Comparison of ENCODE assay signal across 8 mouse cellular contexts in the genomic region with DNA sequence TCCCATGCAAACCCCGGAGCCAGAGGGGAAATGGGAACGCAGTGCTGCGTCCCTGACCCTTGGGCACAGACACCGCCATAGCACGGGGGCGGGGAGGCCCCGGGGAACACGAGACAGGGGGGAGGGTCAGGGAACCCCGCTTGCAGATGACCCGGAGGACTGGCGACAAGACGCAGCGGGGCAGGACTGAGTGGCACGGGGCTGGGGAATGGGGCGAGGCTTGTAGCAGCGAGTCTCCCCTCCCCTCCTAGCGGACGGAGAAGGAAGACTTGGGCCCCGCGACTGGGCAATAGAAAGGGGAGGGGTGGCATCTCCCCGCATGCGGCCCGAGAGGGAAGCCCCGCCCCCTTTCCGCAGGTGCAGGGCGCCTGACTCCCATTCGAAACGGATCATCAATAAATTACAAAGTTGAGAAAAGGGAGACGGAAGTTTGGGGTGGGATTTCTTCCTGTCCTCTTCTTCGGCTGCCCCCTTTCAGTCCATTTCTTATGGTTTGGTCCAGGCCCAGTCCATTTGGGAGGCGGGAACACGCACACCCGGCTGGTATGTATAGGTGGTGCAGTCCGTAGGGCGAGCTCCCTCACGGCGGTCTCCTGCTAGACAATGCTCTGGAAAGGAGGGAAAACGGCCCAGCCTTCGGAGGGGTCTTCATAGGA. TPM values are rescaled to one million over a fixed set of nuclear protein-coding genes. Genes with fewer than 3 reads are reported as not detected.
DNase-seq lines count a peak whose midpoint lies in the region; ATAC-seq lines count a peak whose summit lies in the region.

No protein-coding gene starts in this region.

- peak overlapping the region; percentile 50 for H3K4me3 ChIP-seq in forebrain, embryonic 12.5 days (replicated peaks)
- H3K4me3 ChIP-seq in hindbrain, embryonic 12.5 days: peak overlapping the region; percentile 45
- peak overlapping the region; percentile 57 for H3K4me3 ChIP-seq in limb, embryonic 15.5 days
- peak overlapping the region; percentile 45 for H3K4me3 ChIP-seq in midbrain, embryonic 14.5 days (replicated peaks; ENCODE audit: low read depth, low read length)
- H3K4me3 ChIP-seq in stomach, embryonic 14.5 days (ENCODE audit: low read depth, low read length): peak overlapping the region; percentile 51

- no peaks in the 10 kb centered on the region for H3K9me3 ChIP-seq in forebrain, embryonic 12.5 days
- no peaks in the 10 kb centered on the region for H3K9me3 ChIP-seq in hindbrain, embryonic 12.5 days (replicated peaks)
- H3K9me3 ChIP-seq in limb, embryonic 15.5 days: no peaks in the 10 kb centered on the region
- H3K9me3 ChIP-seq in midbrain, embryonic 14.5 days (ENCODE audit: control insufficient read depth, low read length): no peaks in the 10 kb centered on the region
- no peaks in the 10 kb centered on the region for H3K9me3 ChIP-seq in stomach, embryonic 14.5 days (ENCODE audit: control insufficient read depth, low read depth, low read length)

- under 1% methylated on average over 39 of the region's 39 CpGs for WGBS in forebrain, embryonic 12.5 days
- under 1% methylated on average over 39 of the region's 39 CpGs for WGBS in hindbrain, embryonic 12.5 days
- under 1% methylated on average over 38 of the region's 39 CpGs for WGBS in limb, embryonic 15.5 days
- WGBS in midbrain, embryonic 14.5 days: under 1% methylated on average over 37 of the region's 39 CpGs
- WGBS in stomach, embryonic 14.5 days: under 1% methylated on average over 38 of the region's 39 CpGs

- H3K4me1 ChIP-seq in forebrain, embryonic 12.5 days: peaks cover 45% of the 10 kb centered on the region
- peaks cover 43% of the 10 kb centered on the region for H3K4me1 ChIP-seq in hindbrain, embryonic 12.5 days
- H3K4me1 ChIP-seq in limb, embryonic 15.5 days: peaks cover 52% of the 10 kb centered on the region
- peaks cover 28% of the 10 kb centered on the region for H3K4me1 ChIP-seq in midbrain, embryonic 14.5 days (ENCODE audit: control insufficient read depth, insufficient read depth, low read length)
- peaks cover 37% of the 10 kb centered on the region for H3K4me1 ChIP-seq in stomach, embryonic 14.5 days (ENCODE audit: control insufficient read depth, insufficient read depth, low read length)

- ATAC-seq in cerebellum, adult (ENCODE audit: insufficient number of reproducible peaks, low FRiP score, low TSS enrichment): peak; percentile 59; the same call in 1 of the 2 replicates
- ATAC-seq in forebrain, embryonic 12.5 days (ENCODE audit: low FRiP score): peak; percentile 84
- peak; percentile 86 for ATAC-seq in hindbrain, embryonic 12.5 days (ENCODE audit: low FRiP score)
- ATAC-seq in limb, embryonic 15.5 days (ENCODE audit: insufficient number of reproducible peaks, low FRiP score, low TSS enrichment, low read depth): peak; percentile 67
- ATAC-seq in midbrain, embryonic 14.5 days (ENCODE audit: low FRiP score, low TSS enrichment): peak; percentile 77
- ATAC-seq in stomach, embryonic 14.5 days (ENCODE audit: insufficient number of reproducible peaks, insufficient read depth, low FRiP score, low read depth): peak; percentile 71; the same call in 1 of the 2 replicates

- DNase-seq in layer of hippocampus, adult 11-12 months (ENCODE audit: low spot score): peak; percentile 45
- no peak for DNase-seq in layer of hippocampus, postnatal 25 days (ENCODE audit: extremely low spot score in 1 of 2, low spot score in 1 of 2)
- peak; percentile 84 for DNase-seq in midbrain, embryonic 14.5 days

- H3K27ac ChIP-seq in forebrain, embryonic 12.5 days: peak overlapping the region; percentile 60
- peak overlapping the region; percentile 72 for H3K27ac ChIP-seq in hindbrain, embryonic 12.5 days
- H3K27ac ChIP-seq in limb, embryonic 15.5 days: peak overlapping the region; percentile 60
- peak overlapping the region; percentile 66 for H3K27ac ChIP-seq in midbrain, embryonic 14.5 days (replicated peaks; ENCODE audit: low read depth, low read length)
- peak overlapping the region; percentile 74 for H3K27ac ChIP-seq in stomach, embryonic 14.5 days (ENCODE audit: low read length)

- peak overlapping the region; percentile 71 for H3K9ac ChIP-seq in forebrain, embryonic 12.5 days
- peak overlapping the region; percentile 77 for H3K9ac ChIP-seq in hindbrain, embryonic 12.5 days
- H3K9ac ChIP-seq in limb, embryonic 15.5 days: peak overlapping the region; percentile 65
- peak overlapping the region; percentile 58 for H3K9ac ChIP-seq in midbrain, embryonic 14.5 days (replicated peaks; ENCODE audit: low read length)
- no peak overlapping the region; the same call in 1 of the 2 replicates for H3K9ac ChIP-seq in stomach, embryonic 14.5 days (replicated peaks; ENCODE audit: low read depth, low read length)

- peaks cover 49% of the 10 kb centered on the region for H3K27me3 ChIP-seq in forebrain, embryonic 12.5 days
- peaks cover 33% of the 10 kb centered on the region for H3K27me3 ChIP-seq in hindbrain, embryonic 12.5 days
- 0 out of 2 replicates have a peak, but pooled peaks cover 3% of the 10 kb centered on the region for H3K27me3 ChIP-seq in limb, embryonic 15.5 days
- peaks cover 8% of the 10 kb centered on the region; the same call in 1 of the 2 replicates for H3K27me3 ChIP-seq in midbrain, embryonic 14.5 days (ENCODE audit: control insufficient read depth, insufficient read depth, low read length)
- no peaks in the 10 kb centered on the region for H3K27me3 ChIP-seq in stomach, embryonic 14.5 days (ENCODE audit: control insufficient read depth, insufficient read depth, low read length)

- peak overlapping the region; percentile 85 for H3K4me2 ChIP-seq in forebrain, embryonic 12.5 days
- H3K4me2 ChIP-seq in hindbrain, embryonic 12.5 days (replicated peaks): peak overlapping the region; percentile 84
- H3K4me2 ChIP-seq in limb, embryonic 15.5 days: peak overlapping the region; percentile 95
- H3K4me2 ChIP-seq in midbrain, embryonic 14.5 days (ENCODE audit: low read length): peak overlapping the region; percentile 84
- H3K4me2 ChIP-seq in stomach, embryonic 14.5 days (replicated peaks; ENCODE audit: low read depth, low read length): peak overlapping the region; percentile 90

- no peaks in the 10 kb centered on the region for H3K36me3 ChIP-seq in forebrain, embryonic 12.5 days (replicated peaks)
- no peaks in the 10 kb centered on the region for H3K36me3 ChIP-seq in hindbrain, embryonic 12.5 days
- H3K36me3 ChIP-seq in limb, embryonic 15.5 days: no peaks in the 10 kb centered on the region
- peaks cover 4% of the 10 kb centered on the region; the same call in 1 of the 2 replicates for H3K36me3 ChIP-seq in midbrain, embryonic 14.5 days (ENCODE audit: control insufficient read depth, insufficient read depth, low read length)
- H3K36me3 ChIP-seq in stomach, embryonic 14.5 days (ENCODE audit: control insufficient read depth, insufficient read depth, low read length): no peaks in the 10 kb centered on the region

RNA-seq across cellular contexts. Expression of a gene that starts 4.4 kb away (rescaled TPM):
- total RNA-seq in layer of hippocampus, postnatal 25 days (2021): under 1 TPM in 1 of 2 experiments, not detected in 1; 0.17 TPM
- 0.13 and 0.20 TPM in 2 replicates for polyA plus RNA-seq in forebrain, embryonic 12.5 days (2016; fragmentation: Nextera tagmentation; extraction: Ambion mirVana)
- polyA plus RNA-seq in hindbrain, embryonic 12.5 days (2016; fragmentation: Nextera tagmentation; extraction: Ambion mirVana): 0.65 and 0.68 TPM in 2 replicates
- 6.5 and 15.1 TPM in 2 replicates for polyA plus RNA-seq in limb, embryonic 15.5 days (2015; fragmentation: Nextera tagmentation; extraction: Ambion mirVana)
- not detected in 2 replicates for polyA plus RNA-seq in midbrain, embryonic 14.5 days (2014; fragmentation: Nextera tagmentation; extraction: Ambion mirVana)
- 0.78 and 1.8 TPM in 2 replicates for polyA plus RNA-seq in stomach, embryonic 14.5 days (2014; fragmentation: Nextera tagmentation; extraction: Ambion mirVana)

RNA-seq across cellular contexts. Expression of a gene that starts 6.0 kb away (rescaled TPM):
- 10 to 100 TPM; 14.1 to 18.5 TPM for total RNA-seq in layer of hippocampus, postnatal 25 days (2021)
- polyA plus RNA-seq in forebrain, embryonic 12.5 days (2016; fragmentation: Nextera tagmentation; extraction: Ambion mirVana): 4.6 and 6.6 TPM in 2 replicates
- 11.5 and 14.7 TPM in 2 replicates for polyA plus RNA-seq in hindbrain, embryonic 12.5 days (2016; fragmentation: Nextera tagmentation; extraction: Ambion mirVana)
- polyA plus RNA-seq in limb, embryonic 15.5 days (2015; fragmentation: Nextera tagmentation; extraction: Ambion mirVana): 22.0 and 22.6 TPM in 2 replicates
- polyA plus RNA-seq in midbrain, embryonic 14.5 days (2014; fragmentation: Nextera tagmentation; extraction: Ambion mirVana): 8.4 and 9.5 TPM in 2 replicates
- 18.3 and 23.5 TPM in 2 replicates for polyA plus RNA-seq in stomach, embryonic 14.5 days (2014; fragmentation: Nextera tagmentation; extraction: Ambion mirVana)

RNA-seq across cellular contexts. Expression of a gene that starts 27.3 kb away (rescaled TPM):
- total RNA-seq in layer of hippocampus, postnatal 25 days (2021): 100 to 1,000 TPM; 129 to 134 TPM
- 12.6 and 14.9 TPM in 2 replicates for polyA plus RNA-seq in forebrain, embryonic 12.5 days (2016; fragmentation: Nextera tagmentation; extraction: Ambion mirVana)
- polyA plus RNA-seq in hindbrain, embryonic 12.5 days (2016; fragmentation: Nextera tagmentation; extraction: Ambion mirVana): 15.6 and 16.2 TPM in 2 replicates
- polyA plus RNA-seq in limb, embryonic 15.5 days (2015; fragmentation: Nextera tagmentation; extraction: Ambion mirVana): 7.8 and 9.1 TPM in 2 replicates
- 26.9 and 28.0 TPM in 2 replicates for polyA plus RNA-seq in midbrain, embryonic 14.5 days (2014; fragmentation: Nextera tagmentation; extraction: Ambion mirVana)
- polyA plus RNA-seq in stomach, embryonic 14.5 days (2014; fragmentation: Nextera tagmentation; extraction: Ambion mirVana): 5.2 and 6.1 TPM in 2 replicates

RNA-seq across cellular contexts. Expression of a gene that starts 30.8 kb away (rescaled TPM):
- total RNA-seq in layer of hippocampus, postnatal 25 days (2021): 100 to 1,000 TPM; 151 to 155 TPM
- polyA plus RNA-seq in forebrain, embryonic 12.5 days (2016; fragmentation: Nextera tagmentation; extraction: Ambion mirVana): 3.1 TPM in 2 replicates
- 2.9 and 3.8 TPM in 2 replicates for polyA plus RNA-seq in hindbrain, embryonic 12.5 days (2016; fragmentation: Nextera tagmentation; extraction: Ambion mirVana)
- polyA plus RNA-seq in limb, embryonic 15.5 days (2015; fragmentation: Nextera tagmentation; extraction: Ambion mirVana): 2.3 and 2.5 TPM in 2 replicates
- polyA plus RNA-seq in midbrain, embryonic 14.5 days (2014; fragmentation: Nextera tagmentation; extraction: Ambion mirVana): 11.6 and 26.5 TPM in 2 replicates
- polyA plus RNA-seq in stomach, embryonic 14.5 days (2014; fragmentation: Nextera tagmentation; extraction: Ambion mirVana): 4.2 and 5.1 TPM in 2 replicates

RNA-seq across cellular contexts. Expression of a gene that starts 56.0 kb away (rescaled TPM):
- 100 to 1,000 TPM; 288 to 443 TPM for total RNA-seq in layer of hippocampus, postnatal 25 days (2021)
- polyA plus RNA-seq in forebrain, embryonic 12.5 days (2016; fragmentation: Nextera tagmentation; extraction: Ambion mirVana): 313 and 314 TPM in 2 replicates
- 285 and 300 TPM in 2 replicates for polyA plus RNA-seq in hindbrain, embryonic 12.5 days (2016; fragmentation: Nextera tagmentation; extraction: Ambion mirVana)
- 199 and 204 TPM in 2 replicates for polyA plus RNA-seq in limb, embryonic 15.5 days (2015; fragmentation: Nextera tagmentation; extraction: Ambion mirVana)
- polyA plus RNA-seq in midbrain, embryonic 14.5 days (2014; fragmentation: Nextera tagmentation; extraction: Ambion mirVana): 80.6 and 135 TPM in 2 replicates
- polyA plus RNA-seq in stomach, embryonic 14.5 days (2014; fragmentation: Nextera tagmentation; extraction: Ambion mirVana): 118 and 124 TPM in 2 replicates

Comparison
In these comparisons a context has a peak if more than half of its experiments do, and no peak if none do; other contexts are left out.
1. DNase-seq: peak in layer of hippocampus, adult 11-12 months (single experiment) and midbrain, embryonic 14.5 days (single experiment); none in layer of hippocampus, postnatal 25 days (0 of 2).
2. Peak in every context shown above with its lines, with median percentiles within 50 percentile points of each other: ATAC-seq, H3K27ac ChIP-seq, H3K4me2 ChIP-seq and H3K4me3 ChIP-seq.